Mouse (Mus musculus) urinary bladder, postnatal 14 days (tissue): ENCODE data around the gene Smg9.
A peak's percentile ranks its signal among the peaks of the same experiment; 100 is the strongest.
"Not testable (repeated sequence)": the region's sequence is repeated elsewhere in the genome, so short reads cannot be mapped to it uniquely, and the experiment has no call there.

Source experiments
- DNase-seq: peaks from one replicate; pipeline ENCODE4 v3.0.0; 2021; ENCODE audit warnings: low spot score

Smg9 gene

DNA sequence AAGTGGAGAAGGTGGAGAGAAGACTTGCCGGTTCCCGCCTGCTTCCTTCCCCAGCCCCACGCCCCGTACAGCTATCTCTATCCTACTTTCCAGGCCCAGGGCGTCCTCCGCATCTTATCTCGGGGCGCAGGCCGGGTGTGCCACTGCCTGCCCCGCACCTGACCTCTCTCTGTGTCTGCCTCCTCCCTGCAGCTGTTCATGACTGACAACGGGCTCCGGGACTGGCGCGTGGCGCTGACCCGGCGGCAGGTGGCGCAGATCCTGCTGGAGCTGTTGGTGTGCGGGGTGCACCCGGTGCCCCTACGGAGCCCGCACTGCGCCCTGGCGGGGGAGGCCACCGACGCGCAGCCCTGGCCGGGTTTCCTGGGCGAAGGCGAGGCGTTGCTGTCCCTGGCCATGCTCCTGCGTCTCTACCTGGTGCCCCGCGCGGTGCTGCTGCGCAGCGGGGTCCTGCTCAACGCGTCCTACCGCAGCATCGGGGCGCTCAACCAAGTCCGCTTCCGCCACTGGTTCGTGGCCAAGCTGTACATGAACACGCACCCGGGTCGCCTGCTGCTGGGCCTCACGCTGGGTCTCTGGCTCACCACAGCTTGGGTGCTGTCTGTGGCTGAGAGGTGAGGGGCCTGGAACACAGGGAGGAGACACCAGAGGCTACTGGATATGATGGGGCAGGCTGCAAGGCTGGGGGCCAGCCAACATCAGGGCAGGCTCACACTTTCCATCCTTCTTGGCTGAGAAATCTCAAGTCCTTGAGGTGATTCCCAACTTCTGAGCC lies 22.1 kb upstream of the Smg9 start:
- DNase-seq = peak; percentile 76

DNA sequence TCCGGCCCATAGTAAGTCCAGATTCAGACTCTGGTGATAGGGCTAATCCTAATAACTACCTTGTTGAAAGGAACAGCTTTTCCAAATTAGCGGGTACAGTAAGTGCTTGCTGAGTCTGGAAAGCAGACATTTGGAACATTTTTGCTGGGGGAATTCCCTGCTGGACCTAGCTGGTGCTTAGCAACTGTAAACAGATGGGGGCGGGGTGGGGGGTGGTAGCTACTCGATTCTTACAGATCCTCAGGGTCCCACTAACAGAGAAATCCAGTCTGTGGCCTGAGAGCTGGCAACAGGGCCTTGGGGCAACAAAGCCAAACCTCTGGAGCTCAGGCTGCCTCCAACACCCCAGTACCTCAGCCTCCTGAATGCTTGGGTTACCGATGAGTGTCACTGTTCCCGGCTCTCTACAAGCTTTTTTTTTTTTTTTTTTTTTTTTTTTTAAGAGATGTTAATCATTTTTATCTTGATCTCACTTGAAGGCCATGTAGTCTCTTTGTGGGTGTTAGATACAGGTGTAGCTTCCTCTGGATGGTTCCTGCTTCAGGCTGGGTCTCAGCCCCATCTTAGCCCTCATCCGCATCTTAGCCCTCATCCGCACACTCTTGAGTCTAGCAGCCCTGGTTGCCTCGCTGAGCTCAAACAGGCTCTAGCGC lies 21.2 kb upstream of the Smg9 start:
- DNase-seq = no peak

DNA sequence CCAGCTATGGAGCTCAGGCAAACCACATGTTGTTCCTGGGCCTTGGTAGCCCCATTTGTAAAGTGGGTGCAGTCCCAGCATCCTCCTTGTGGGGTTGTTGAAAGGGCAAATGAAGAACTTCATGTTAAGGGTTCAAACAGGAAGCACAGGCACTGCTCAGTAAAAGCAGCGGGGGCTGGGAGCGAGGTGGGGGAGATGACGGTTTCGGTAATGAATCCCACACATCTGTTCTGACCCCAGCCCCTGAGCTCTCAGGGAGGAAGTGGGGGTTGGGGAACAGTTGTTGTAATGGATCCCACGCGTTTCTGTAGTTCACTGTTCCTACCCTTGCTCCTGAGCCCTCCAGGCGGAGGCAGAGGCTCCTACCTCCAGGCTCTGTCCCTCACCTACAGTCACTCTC lies 19.5 kb upstream of the Smg9 start:
- DNase-seq = no peak

DNA sequence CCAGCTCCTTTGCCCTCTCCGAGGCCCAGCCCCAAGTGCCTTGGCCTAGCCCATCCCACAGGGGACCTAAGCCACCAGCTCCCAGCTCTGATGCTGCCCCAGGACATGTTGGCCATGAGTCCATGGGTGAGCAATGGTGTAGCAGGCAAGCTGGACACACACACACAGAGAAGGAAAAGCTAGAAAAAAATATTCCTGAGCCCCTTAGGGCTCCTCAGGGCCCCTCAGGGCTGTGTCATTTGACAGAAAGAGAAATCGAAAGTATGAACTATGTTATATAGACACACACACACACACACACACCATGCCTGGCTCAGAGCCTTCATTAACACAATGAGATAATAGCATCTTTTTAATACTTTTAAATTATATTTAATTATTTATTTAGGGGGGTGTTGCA lies 19.0 kb upstream of the Smg9 start:
- DNase-seq = no peak

DNA sequence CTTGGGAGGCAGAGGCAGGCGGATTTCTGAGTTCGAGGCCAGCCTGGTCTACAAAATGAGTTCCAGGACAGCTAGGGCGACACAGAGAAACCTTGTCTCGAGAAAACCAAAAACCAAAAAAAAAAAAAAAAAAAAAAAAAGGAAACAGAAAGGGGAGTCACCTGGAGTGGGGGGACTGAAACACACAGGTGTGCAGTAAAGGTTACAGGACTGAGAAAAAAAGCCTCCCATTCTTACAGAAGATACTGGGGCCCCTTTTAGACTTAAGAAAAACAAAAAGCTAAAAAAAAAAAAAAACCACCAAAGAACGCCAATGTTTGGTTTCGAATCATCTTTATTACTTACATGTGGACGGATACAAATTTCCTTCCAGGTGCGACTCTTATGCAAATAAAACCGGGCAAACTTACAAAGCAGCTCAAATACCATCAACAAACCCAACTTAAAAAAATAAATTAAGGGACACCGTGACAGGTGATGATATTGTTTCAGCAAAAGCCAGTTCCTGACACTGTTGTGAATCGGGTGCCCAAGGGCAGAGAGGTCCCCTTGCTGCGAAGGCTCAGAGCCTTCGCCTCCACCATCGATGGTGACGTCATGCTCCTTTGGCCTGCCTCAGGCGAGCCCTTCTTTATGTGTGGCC lies 16.6 kb upstream of the Smg9 start:
- no peak for DNase-seq

DNA sequence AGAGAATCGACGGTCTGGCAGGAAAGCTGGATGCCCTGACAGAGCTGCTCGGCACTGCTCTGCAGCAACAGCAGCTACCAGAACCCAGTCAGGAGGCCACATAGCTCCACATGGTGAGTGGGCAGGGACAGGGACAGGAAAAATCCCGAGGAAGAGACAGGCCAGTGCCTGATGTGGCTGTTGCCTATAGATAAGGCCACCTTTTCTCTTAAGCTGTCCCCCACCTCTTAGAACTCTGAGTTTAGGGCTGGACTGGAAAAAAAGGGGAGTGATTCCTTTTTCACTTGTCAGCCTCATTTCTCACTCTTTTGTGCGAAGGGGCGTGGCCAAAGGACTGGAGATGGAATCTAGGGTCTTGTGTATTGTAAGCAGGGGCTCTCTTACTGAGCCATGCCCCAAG lies 15.3 kb upstream of the Smg9 start:
- DNase-seq = no peak

DNA sequence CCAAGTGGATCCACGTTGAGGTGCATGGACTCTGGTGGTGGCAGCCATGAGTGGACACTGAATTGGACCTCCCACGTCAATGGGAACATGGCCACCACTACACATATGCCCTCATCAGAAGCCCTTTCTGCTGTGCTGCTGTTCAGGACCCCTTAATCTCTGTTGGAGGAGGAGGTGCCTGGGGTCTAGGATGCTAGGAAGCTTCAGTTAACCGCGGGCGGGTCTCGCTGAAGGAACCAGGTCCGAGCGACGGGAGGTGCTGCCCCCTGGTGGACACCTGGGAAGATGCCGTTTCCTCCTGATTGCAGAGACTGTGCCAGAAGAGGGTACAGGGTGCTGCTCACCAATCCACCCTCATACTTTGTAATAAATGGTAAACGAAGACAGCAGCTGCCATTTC lies 14.6 kb upstream of the Smg9 start:
- peak; percentile 77 for DNase-seq

DNA sequence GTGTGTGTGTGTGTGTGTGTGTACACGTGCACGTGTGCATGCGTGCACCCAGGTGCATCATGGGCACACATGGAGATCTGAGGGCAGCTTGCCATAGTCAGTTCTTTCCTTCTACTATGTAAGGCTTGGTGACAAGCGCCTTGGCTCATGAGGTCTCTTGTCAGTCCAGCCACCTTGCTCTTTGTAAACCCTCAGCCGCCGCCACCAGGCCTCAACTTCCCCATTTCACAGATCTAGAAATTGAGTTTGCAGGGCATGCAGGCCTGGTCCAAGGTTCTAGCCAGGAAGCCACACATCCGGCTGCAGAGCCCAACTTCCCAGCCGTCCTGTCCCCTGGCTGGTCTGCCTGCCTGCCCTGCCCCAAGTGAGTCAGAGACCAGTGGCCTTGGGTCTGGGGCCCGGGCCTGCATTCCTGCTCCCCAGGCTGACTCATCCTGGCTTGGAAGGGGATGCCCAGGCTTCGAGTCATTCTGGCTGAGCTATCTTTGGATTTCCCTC lies 12.3 kb upstream of the Smg9 start:
- peak; percentile 85 for DNase-seq

DNA sequence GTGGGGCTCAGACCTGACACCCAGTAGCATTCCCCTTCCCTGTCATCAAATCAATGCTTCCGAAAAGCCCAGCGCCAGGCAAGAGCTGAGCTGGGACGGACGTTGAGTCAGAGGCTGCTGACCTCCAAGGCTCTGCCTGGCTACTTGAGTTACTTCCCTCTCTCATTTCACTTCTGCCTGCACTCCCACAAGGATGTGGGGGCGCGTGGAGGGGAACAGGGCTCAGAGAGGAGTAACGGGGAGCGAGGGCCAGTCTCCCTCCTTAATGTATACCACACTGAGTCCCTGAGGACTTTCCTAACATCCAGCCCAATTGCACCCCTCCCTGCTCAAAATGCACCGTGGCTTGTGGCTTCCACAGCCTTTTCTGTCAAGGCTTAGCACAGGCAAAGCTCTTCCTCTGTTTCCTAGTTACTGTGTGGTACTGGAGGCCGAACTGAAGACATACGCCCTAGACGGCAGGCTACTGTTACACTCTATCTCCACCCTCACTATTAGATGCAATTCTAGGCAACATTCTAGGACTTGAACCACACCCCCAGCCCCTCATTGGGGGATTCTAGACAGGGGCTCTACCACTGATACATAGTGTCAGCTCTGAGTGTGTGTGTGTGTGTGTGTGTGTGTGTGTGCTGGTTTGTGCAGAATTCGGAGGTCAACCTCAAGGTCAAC lies 9.8 kb upstream of the Smg9 start:
- no peak for DNase-seq

DNA sequence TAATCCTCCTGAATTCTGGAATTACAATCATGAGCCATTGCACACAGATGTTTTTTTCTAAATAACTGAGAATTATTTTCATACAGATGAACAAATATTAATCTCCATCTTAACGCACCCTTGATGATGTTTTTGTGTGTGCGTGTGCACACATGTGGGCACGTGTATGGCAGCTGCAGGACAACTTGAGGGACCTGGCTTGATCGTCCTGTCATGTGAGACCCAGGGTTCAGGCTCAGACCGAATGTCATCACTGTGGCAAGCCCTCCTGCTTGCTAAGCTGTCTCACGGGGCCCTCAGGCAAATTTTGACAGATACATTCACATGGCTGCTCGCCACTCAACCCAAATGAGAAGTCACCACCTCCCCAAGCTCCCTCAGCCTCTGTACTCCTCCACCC lies 8.9 kb upstream of the Smg9 start:
- no peak for DNase-seq

DNA sequence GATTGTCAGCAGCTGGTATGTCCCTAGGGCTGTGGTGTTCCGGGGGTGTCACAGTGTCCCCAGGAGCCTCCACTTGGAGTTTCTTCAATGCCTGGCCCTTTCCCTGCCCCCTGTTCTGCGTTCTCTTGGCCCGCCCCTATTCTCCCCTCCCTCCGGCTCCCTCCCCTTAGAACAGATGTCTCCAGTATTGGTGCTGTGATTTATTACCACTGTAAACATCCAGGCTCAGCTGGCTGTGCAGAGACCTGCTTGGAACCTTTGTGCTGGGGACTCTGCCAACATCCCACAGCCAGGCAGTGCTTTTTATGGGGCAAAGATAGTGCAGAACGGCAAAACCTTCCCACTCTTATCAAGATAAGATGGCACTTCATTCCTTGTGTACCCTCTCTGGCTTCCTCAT lies 8.3 kb upstream of the Smg9 start:
- DNase-seq = peak; percentile 74

DNA sequence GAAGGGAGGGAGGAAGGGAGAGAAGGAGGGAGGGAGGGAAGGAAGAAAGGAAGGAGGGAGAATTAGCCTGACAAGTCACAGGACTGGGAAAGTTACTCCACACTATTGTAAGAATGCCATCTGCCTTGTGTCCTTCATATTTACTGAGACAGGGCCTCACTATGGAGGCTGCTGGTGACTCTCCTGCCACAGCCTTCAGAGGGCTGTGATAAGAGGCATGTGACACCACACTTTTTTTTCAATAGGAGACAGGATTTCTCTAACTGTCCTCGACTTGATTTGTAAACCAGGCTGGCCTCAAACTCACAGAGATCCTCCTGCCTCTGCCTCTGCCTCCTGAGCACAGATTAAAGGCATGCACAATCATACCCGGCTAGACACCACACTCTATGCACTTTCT lies 7.7 kb upstream of the Smg9 start:
- DNase-seq = no peak

DNA sequence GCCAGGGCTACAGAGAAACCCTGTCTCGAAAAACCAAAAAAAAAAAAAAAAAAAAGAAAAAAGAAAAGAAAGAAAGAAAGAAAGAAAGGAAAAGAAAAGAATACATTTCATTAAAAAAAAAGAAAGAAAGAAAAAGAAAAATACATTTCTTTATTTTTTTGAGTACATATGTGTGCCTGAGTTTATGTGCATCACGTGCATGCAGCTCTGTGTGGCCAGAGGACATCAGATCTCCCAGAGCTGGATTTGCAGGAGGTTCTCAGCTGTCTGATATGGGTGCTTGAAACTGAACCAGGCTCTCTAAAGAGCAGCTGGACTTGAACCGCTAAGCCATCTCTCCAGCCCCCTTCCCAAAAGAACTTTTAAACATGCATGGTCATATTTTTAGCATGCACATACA lies 5.4 kb upstream of the Smg9 start:
- DNase-seq = no peak

DNA sequence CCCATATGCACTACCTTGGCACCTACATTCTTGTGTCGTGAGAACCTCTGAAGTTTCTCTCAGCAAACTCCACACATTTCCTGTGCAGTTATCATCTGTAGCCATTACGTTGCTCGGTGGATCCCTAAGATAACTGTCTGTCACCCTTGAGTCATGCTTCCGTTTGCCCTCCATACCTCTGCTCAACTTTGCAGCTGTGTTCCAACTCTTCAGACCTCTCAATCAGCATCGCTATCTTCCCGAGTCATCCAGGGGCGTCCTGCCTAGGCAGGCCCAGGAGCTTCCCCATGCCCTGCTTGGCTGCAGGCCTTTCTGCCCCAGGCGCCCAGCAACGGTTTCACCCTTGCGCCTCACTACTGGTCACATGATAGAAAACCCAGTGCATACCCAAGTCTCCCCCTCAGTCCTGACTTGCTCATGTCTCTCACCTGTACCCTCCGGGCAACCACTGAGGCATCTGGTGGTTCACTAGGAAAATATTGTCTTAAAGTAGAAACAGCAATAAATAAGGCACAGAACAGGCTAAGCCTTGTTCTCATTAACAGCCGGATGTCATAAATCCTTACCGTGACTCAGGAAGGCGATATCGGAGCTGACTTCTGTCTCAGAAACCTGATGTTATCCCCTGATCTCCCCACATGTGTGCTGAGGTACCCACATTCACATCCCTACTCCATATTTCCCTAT lies 4.8 kb upstream of the Smg9 start:
- peak; percentile 78 for DNase-seq

DNA sequence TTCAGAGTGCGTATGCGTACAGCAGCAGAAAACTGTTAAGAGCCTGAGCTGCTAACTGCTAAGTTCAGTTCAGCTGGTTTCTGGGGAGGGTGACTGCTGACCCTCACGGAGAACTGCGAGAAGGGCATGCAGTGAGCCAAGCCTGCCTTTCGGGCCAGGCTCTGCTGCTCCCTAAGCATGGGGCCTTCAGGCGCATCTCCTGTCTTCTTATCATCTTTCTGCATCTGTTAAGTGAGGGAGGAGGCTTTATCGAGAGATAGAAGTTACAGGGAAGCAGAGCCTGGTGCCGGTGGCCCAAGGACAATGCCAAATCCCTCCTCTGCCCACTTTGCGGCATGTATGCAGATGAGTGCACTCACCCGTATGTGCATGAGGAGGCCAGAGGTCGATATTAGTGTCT lies 2.6 kb upstream of the Smg9 start:
- no peak for DNase-seq

DNA sequence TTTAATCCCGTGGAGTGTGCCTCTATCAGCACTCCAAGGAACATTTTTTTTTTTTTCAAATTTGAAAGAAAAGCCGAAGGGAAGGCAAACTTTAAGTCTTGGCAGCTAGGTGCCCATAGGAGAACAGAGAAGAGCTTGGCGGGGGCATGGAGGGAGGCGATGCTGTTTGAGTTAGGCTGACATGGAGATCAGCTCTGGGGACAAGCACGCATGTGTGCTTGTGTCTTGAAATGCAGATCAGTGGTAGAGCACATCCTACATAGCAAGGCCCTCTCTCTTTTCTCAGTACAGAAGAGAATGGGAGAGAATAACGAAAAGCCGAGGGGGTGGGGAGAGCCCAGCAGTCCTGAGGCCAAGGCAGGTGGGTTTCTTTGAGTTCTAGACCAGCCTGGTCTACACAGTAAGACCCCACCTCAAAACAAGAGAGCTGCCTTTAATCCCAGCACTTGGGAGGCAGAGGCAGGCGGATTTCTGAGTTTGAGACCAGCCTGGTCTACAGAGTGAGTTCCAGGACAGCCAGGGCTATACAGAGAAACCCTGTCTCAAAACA lies 980 bp upstream of the Smg9 start:
- no peak for DNase-seq

DNA sequence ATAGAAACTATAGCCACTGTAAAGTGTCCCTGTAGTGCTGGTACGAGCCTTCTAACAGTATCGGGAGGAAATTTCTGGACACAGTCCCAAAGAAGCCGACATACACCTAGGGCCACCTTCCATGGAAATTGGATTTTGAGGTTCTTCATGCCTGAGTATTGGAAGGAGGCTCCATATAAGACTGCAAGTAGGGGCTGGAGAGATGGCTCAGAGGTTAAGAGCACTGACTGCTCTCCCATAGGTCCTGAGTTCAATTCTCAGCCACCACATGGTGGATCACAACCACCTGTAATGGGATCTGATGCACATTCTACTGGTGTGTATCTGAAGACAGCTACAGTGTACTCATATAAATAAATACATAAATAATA lies 648 bp downstream of the Smg9 start:
- DNase-seq = no peak

DNA sequence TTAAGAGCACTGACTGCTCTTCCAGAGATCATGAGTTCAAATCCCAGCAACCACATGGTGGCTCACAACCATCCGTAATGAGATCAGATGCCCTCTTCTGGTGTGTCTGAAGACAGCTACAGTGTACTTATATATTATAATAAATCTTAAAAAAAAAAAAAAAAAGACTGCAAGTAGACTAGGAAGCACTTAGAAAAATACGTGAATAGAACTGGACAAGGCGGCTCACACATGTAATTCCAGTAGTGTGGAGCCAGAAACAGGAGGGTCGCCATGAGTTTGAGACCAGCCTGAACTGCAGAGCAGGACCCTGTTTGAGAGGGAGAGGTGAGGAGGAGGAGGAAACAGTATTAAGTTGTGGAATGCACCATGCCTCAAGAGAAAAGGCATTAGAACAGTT lies 1.1 kb downstream of the Smg9 start:
- DNase-seq = not testable (repeated sequence)

DNA sequence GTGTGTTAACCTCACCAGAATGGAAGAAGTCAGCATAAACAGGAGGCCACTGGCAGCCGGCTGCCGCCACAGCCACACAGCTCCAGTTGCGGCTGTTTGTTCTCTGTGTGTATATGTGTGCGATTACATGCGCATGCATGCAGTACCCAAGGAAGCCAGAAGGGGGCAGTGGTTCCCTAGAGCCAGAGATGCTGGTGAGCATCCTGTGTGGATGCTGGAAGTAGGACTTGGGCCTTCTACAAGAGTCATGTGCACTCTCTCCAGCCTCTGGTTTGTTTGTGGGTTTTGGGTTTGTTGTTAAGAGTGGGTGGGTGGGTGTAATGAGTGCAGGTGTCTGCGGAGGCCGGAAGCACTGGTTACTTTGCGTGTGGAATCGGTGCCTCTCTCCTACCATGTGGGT lies 3.4 kb downstream of the Smg9 start:
- no peak for DNase-seq

DNA sequence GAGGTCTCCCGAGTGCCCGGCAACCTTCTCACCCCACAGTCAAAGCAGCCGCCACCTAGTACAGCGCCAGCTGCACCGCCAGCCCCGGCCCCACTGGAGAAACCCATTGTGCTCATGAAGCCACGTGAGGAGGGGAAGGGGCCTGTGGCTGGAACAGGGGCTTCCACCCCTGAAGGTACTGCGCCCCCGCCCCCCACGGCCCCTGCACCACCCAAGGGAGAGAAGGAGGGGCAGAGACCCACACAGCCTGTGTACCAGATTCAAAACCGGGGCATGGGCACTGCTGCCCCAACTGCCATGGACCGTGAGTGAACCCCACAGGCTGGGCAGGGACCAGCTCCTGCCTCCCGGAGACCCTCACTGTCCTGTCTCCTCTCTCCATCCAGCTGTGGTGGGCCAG lies 6.2 kb downstream of the Smg9 start:
- DNase-seq = no peak

DNA sequence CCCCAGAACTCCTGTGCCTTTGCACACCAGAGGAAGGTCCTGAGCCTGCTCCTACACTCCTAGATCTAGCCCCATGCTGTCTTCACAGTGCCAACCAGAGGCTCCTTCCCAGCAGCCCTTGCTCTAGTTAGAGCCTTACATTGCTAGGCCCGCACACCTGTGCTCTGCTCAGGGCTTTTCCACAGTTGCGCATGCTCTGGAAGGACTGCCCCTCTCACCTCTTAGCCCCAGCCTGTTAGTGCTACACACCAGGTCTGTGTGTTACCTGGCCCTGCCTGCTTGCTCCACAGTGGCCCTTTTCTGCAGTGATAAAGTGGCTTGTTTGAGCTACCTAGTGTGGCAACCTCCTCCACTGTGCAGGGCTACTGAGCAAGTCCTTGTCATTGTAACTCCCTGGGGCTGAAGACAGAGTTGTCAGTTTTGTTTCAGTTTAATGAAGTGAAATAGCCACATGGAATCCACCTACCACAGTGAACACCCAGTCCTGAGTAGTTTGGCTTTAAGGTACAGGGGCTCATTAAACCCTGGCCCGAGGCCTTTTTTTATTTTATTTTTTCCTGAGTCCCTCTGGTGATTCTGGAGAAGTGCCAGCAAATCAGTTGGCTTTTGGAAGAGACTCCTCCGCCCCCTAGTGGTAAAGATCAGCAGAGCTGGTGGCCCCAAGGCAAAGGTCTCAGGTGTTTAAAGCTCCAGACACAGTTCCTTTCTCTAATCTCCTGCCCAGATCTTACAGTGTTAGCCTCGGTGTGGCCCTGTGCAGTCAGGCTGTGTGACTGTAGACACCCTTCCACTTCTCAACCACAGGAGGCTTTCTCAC lies 7.3 kb downstream of the Smg9 start:
- DNase-seq = peak; percentile 83
